Mouse (Mus musculus) c-Kit-negative CD71-positive TER-119-positive erythroid progenitor cells, embryonic 14.5 days (primary cell): ENCODE measurements around the gene Prdm16.

Experiments used
- DNase-seq: peaks from one replicate; pipeline ENCODE4 v3.0.0-alpha.2; 2013; ENCODE audit warnings: low read depth, low spot score

Prdm16 gene

DNA sequence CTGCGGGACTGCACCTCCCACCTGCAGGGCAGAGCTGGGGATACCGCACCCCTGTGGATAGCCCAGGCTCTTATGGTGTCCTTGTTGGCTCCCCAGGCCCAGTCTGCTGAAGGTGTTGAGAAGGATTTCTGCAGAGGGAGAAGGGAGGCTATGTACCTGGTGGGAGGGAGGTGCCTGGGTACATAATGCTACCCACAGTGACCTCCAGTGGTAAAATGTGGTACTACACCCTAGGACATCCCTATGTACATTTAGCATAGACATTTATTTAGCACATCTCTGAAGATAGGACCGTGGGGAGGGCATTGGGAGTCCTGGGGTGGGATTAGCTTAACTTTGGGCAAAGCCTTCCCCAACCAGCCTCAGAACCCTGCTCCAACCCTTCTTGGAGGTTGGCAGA, 363.7 kb downstream of the Prdm16 start:
- peak; percentile 47 for DNase-seq

- DNase-seq: no peak
Measured at GRCm38 (mm10) chr4:154269520-154269919, 367.2 kb downstream of the Prdm16 start.

GRCm38 (mm10) chr4:154267511-154267910, 369.2 kb downstream of the Prdm16 start:
- DNase-seq: no peak
